Mouse (Mus musculus) cortical plate, adult 2 months (tissue): ENCODE measurements at regions not wholly inside any gene's neighbourhood (a gene's known extent, or its start where the extent isn't known, plus 50 kb on each side); places are given as distances from the start of the nearest gene placed in this dataset.

Source experiments
- CTCF ChIP-seq: fragments of 200-500 bp; IDR thresholded peaks from 2 replicates; pipeline ENCODE4 v1.5.1; 2011; ENCODE audit warnings: mild to moderate bottlenecking, control low read depth, low read length; ENCODE audit not compliant: insufficient read depth; ENCODE audit errors: extremely low read depth
- POLR2A ChIP-seq: fragments of 200-500 bp; IDR thresholded peaks from 2 replicates; pipeline ENCODE4 v1.6.1; 2011; ENCODE audit warnings: mild to moderate bottlenecking, low read length, control low read depth; ENCODE audit not compliant: insufficient read depth; ENCODE audit errors: extremely low read depth

DNA sequence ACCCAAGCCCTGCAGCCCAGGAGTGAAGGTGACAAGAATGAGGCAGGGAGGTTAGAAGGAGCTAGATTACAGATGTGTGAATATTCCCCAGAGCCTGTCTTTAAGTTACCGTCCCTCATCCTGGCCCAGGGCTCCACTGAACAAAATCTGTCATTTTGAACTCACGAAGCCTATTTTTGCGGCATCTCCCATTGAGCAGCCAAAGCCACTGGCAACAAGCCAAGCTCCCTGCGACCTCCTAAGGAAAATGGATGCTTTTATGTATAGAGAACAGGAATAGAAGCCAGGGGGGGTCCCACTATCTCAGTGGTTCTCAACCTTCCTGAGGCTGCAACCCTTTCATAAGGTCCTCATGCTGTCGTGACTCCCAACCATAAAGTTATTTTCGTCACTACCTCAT is 121.0 kb upstream of the Thy1 start:
- TF ChIP-seq CTCF = no peak
- no peak for TF ChIP-seq POLR2A
